Mouse (Mus musculus): ENCODE results near the gene G6pc2. TPM values are rescaled to one million over a fixed set of nuclear protein-coding genes. Genes with fewer than 3 reads are reported as not detected.

G6pc2 gene
- polyA plus RNA-seq, 1 experiment from 2014 or later, result not detected

DNA sequence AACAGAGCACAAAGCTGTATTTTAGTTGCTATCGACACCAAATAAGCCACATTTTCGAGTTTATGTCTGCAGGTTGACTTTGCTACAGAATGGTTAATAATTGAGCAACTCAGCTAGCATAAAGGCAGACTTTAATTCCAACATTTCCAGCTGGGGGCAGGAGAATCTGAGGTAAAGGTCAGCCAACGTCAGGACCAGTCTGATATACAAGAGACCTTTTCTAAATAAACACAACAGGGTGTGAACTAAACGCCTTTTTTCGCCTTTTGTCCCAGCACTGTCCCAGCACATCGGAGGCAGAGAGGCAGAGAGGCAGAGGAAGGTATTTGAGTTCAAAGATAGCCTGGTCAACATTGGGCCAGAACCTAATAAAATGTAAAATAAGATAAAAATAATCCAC lies 5.7 kb upstream of the G6pc2 start:
- no peaks in the 10 kb centered on the region for H3K9me3 ChIP-seq (ENCODE audit: control insufficient read depth, low read length)
- H3K4me1 ChIP-seq (replicated peaks; ENCODE audit: control insufficient read depth, insufficient read depth, low read length), result no peaks in the 10 kb centered on the region
- peak overlapping the region; percentile 81 for H3K4me3 ChIP-seq (ENCODE audit: low read depth, low read length)
- H3K27me3 ChIP-seq (ENCODE audit: control insufficient read depth, insufficient read depth, low read length), result no peaks in the 10 kb centered on the region
- no peak overlapping the region for H3K27ac ChIP-seq (ENCODE audit: low read depth, low read length)
- no peak for DNase-seq (ENCODE audit: low spot score)
- WGBS, result 24% methylated on average over 6 of the region's 6 CpGs
- peak overlapping the region; percentile 56 for H3K4me2 ChIP-seq (ENCODE audit: low read depth, low read length, severe bottlenecking)
- H3K9ac ChIP-seq (ENCODE audit: low read length), result peak overlapping the region; percentile 93
- ATAC-seq (replicated peaks; ENCODE audit: low FRiP score), result 0 out of 2 replicates have a peak, but pooled peaks have one; percentile 1
- no peaks in the 10 kb centered on the region; the same call in 1 of the 2 replicates for H3K36me3 ChIP-seq (ENCODE audit: control insufficient read depth, insufficient read depth, low read length)

DNA sequence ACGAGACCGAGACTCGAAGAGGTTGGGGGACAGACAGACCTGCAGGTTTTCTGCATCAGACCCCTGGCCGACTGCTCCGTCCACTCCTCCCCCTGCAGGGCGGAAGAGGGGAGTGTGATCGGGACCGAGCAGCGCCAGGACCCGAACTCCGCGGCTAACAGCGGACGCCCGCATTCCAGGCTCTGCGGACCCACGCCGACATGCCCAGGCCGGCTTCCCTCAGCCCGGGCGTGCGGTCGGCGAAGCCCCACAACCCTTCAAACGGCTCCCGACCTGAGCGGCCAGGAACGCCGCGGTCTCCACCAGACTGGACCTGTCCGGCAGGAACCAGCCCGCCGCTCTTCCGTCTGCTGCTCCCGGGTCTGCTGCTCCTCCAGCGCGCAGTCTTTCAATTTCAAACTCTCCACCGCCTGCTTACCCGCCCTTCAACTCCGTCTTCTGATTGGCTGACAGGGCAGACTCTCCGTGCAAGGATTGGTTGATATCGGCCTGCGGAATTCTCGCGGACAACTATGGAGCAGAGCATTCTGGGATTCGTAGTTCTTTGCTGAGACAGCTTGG lies 5.0 kb upstream of the G6pc2 start, which contains the start of gene Spc25:
TSS of gene Spc25 (minus strand) at position 404 of the 561 bp plus-strand sequence.
- H3K27me3 ChIP-seq (ENCODE audit: control insufficient read depth, insufficient read depth, low read length), result no peaks in the 10 kb centered on the region
- H3K9ac ChIP-seq (ENCODE audit: low read length), result peak within 1 kb of the TSS; percentile 93
- H3K4me2 ChIP-seq (ENCODE audit: low read depth, low read length, severe bottlenecking), result peak within 1 kb of the TSS; percentile 56
- no peaks in the 10 kb centered on the region for H3K4me1 ChIP-seq (replicated peaks; ENCODE audit: control insufficient read depth, insufficient read depth, low read length)
- under 1% methylated on average over 44 of the region's 46 CpGs for WGBS
- H3K27ac ChIP-seq (ENCODE audit: low read depth, low read length), result peak within 1 kb of the TSS; percentile 62
- DNase-seq (ENCODE audit: low spot score) (peak; percentile 93), ATAC-seq (replicated peaks; ENCODE audit: low FRiP score) (peak; percentile 99)
- no peaks in the 10 kb centered on the region for H3K9me3 ChIP-seq (ENCODE audit: control insufficient read depth, low read length)
- peak within 1 kb of the TSS; percentile 81 for H3K4me3 ChIP-seq (ENCODE audit: low read depth, low read length)
- no peaks in the 10 kb centered on the region; the same call in 1 of the 2 replicates for H3K36me3 ChIP-seq (ENCODE audit: control insufficient read depth, insufficient read depth, low read length)

- Histone ChIP-seq H3K9me3 (ENCODE audit: control insufficient read depth, low read length) (no peaks in the 10 kb centered on the region), H3K27me3 (ENCODE audit: control insufficient read depth, insufficient read depth, low read length) (no peaks in the 10 kb centered on the region), H3K4me3 (ENCODE audit: low read depth, low read length) (peak overlapping the region; percentile 81; the same call in 1 of the 2 replicates), H3K9ac (ENCODE audit: low read length) (no peak overlapping the region), H3K4me1 (replicated peaks; ENCODE audit: control insufficient read depth, insufficient read depth, low read length) (no peaks in the 10 kb centered on the region), H3K4me2 (ENCODE audit: low read depth, low read length, severe bottlenecking) (peak overlapping the region; percentile 18; the same call in 1 of the 2 replicates), H3K36me3 (ENCODE audit: control insufficient read depth, insufficient read depth, low read length) (no peaks in the 10 kb centered on the region; the same call in 1 of the 2 replicates), H3K27ac (ENCODE audit: low read depth, low read length) (no peak overlapping the region)
- ATAC-seq (replicated peaks; ENCODE audit: low FRiP score) (0 out of 2 replicates have a peak, but pooled peaks have one; percentile 23), DNase-seq (ENCODE audit: low spot score) (no peak)
- WGBS, result 28% methylated on average over 7 of the region's 7 CpGs
Observed at GRCm38 (mm10) chr2:69206523-69206922, 4.3 kb upstream of the G6pc2 start.

GRCm38 (mm10) chr2:69209684-69210083 lies 1.2 kb upstream of the G6pc2 start:
- H3K4me1 ChIP-seq (replicated peaks; ENCODE audit: control insufficient read depth, insufficient read depth, low read length), result no peaks in the 10 kb centered on the region
- H3K4me2 ChIP-seq (ENCODE audit: low read depth, low read length, severe bottlenecking), result no peak overlapping the region
- no peaks in the 10 kb centered on the region for H3K36me3 ChIP-seq (ENCODE audit: control insufficient read depth, insufficient read depth, low read length)
- no peak overlapping the region for H3K9ac ChIP-seq (ENCODE audit: low read length)
- H3K4me3 ChIP-seq (ENCODE audit: low read depth, low read length), result no peak overlapping the region
- H3K27ac ChIP-seq (ENCODE audit: low read depth, low read length), result no peak overlapping the region
- ATAC-seq (replicated peaks; ENCODE audit: low FRiP score) (no peak), DNase-seq (ENCODE audit: low spot score) (no peak)
- 90% methylated on average over 3 of the region's 3 CpGs for WGBS
- H3K9me3 ChIP-seq (ENCODE audit: control insufficient read depth, low read length), result no peaks in the 10 kb centered on the region
- no peaks in the 10 kb centered on the region for H3K27me3 ChIP-seq (ENCODE audit: control insufficient read depth, insufficient read depth, low read length)

GRCm38 (mm10) chr2:69212652-69213051 lies 1.8 kb downstream of the G6pc2 start:
- H3K4me2 ChIP-seq (ENCODE audit: low read depth, low read length, severe bottlenecking), result no peak overlapping the region
- no peak overlapping the region for H3K4me3 ChIP-seq (ENCODE audit: low read depth, low read length)
- no peaks in the 10 kb centered on the region for H3K4me1 ChIP-seq (replicated peaks; ENCODE audit: control insufficient read depth, insufficient read depth, low read length)
- no peak overlapping the region for H3K27ac ChIP-seq (ENCODE audit: low read depth, low read length)
- ATAC-seq (replicated peaks; ENCODE audit: low FRiP score), result no peak
- H3K9me3 ChIP-seq (ENCODE audit: control insufficient read depth, low read length), result no peaks in the 10 kb centered on the region
- no peak overlapping the region for H3K9ac ChIP-seq (ENCODE audit: low read length)
- WGBS, result 70% methylated on average over 10 of the region's 10 CpGs
- DNase-seq (ENCODE audit: low spot score), result no peak
- H3K36me3 ChIP-seq (ENCODE audit: control insufficient read depth, insufficient read depth, low read length), result no peaks in the 10 kb centered on the region
- H3K27me3 ChIP-seq (ENCODE audit: control insufficient read depth, insufficient read depth, low read length), result no peaks in the 10 kb centered on the region

GRCm38 (mm10) chr2:69215242-69215641 lies 4.4 kb downstream of the G6pc2 start:
- H3K27ac ChIP-seq (ENCODE audit: low read depth, low read length), result no peak overlapping the region
- H3K4me2 ChIP-seq (ENCODE audit: low read depth, low read length, severe bottlenecking), result no peak overlapping the region
- no peaks in the 10 kb centered on the region for H3K27me3 ChIP-seq (ENCODE audit: control insufficient read depth, insufficient read depth, low read length)
- no peaks in the 10 kb centered on the region for H3K4me1 ChIP-seq (replicated peaks; ENCODE audit: control insufficient read depth, insufficient read depth, low read length)
- ATAC-seq (replicated peaks; ENCODE audit: low FRiP score) (no peak), DNase-seq (ENCODE audit: low spot score) (no peak)
- no peaks in the 10 kb centered on the region for H3K36me3 ChIP-seq (ENCODE audit: control insufficient read depth, insufficient read depth, low read length)
- 92% methylated on average over 7 of the region's 7 CpGs for WGBS
- no peak overlapping the region for H3K4me3 ChIP-seq (ENCODE audit: low read depth, low read length)
- H3K9ac ChIP-seq (ENCODE audit: low read length), result no peak overlapping the region
- H3K9me3 ChIP-seq (ENCODE audit: control insufficient read depth, low read length), result no peaks in the 10 kb centered on the region

DNA sequence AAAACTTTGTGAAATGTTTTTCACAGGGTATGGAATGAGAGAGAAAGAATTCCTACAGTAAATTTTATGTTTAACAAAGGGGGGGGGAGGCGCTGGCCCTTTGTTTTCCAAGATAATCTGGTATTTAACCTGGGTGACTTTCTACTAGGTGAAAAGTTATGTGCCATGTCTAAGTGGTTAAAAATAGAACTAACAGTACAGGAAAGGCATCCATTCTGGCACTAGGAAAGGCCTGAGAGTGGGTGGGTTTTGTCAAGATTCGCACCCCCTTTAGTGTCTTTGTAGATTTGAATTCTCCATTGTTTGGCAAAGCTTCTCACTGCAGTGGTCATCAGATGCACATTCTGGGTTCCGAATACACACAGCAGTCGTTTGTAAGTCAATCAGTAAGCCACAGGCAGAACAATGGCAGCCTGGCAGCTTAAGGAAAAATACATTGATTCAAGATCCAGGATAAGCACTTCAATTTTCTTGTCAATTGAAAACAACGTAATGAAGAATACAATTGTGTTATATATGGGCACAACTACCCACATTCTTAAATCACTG lies 11.1 kb downstream of the G6pc2 start:
- H3K4me2 ChIP-seq (ENCODE audit: low read depth, low read length, severe bottlenecking), result no peak overlapping the region
- 34% methylated on average over 5 of the region's 5 CpGs for WGBS
- no peak overlapping the region for H3K27ac ChIP-seq (ENCODE audit: low read depth, low read length)
- ATAC-seq (replicated peaks; ENCODE audit: low FRiP score), result no peak
- no peaks in the 10 kb centered on the region for H3K36me3 ChIP-seq (ENCODE audit: control insufficient read depth, insufficient read depth, low read length)
- no peak overlapping the region for H3K9ac ChIP-seq (ENCODE audit: low read length)
- H3K4me3 ChIP-seq (ENCODE audit: low read depth, low read length), result no peak overlapping the region
- DNase-seq (ENCODE audit: low spot score), result no peak
- H3K9me3 ChIP-seq (ENCODE audit: control insufficient read depth, low read length), result no peaks in the 10 kb centered on the region
- no peaks in the 10 kb centered on the region for H3K27me3 ChIP-seq (ENCODE audit: control insufficient read depth, insufficient read depth, low read length)
- H3K4me1 ChIP-seq (replicated peaks; ENCODE audit: control insufficient read depth, insufficient read depth, low read length), result no peaks in the 10 kb centered on the region

- 82% methylated on average over 10 of the region's 10 CpGs for WGBS
Observed at GRCm38 (mm10) chr2:69222815-69223214, 11.9 kb downstream of the G6pc2 start.

GRCm38 (mm10) chr2:69224724-69225123 lies 13.9 kb downstream of the G6pc2 start:
- H3K27ac ChIP-seq (ENCODE audit: low read depth, low read length), result no peak overlapping the region
- H3K36me3 ChIP-seq (ENCODE audit: control insufficient read depth, insufficient read depth, low read length), result no peaks in the 10 kb centered on the region
- DNase-seq (ENCODE audit: low spot score), result no peak
- H3K9me3 ChIP-seq (ENCODE audit: control insufficient read depth, low read length), result no peaks in the 10 kb centered on the region
- WGBS, result 54% methylated on average over 2 of the region's 2 CpGs
- no peak for ATAC-seq (replicated peaks; ENCODE audit: low FRiP score)
- H3K9ac ChIP-seq (ENCODE audit: low read length), result no peak overlapping the region
- no peaks in the 10 kb centered on the region for H3K27me3 ChIP-seq (ENCODE audit: control insufficient read depth, insufficient read depth, low read length)
- no peak overlapping the region for H3K4me3 ChIP-seq (ENCODE audit: low read depth, low read length)
- H3K4me1 ChIP-seq (replicated peaks; ENCODE audit: control insufficient read depth, insufficient read depth, low read length), result no peaks in the 10 kb centered on the region
- no peak overlapping the region for H3K4me2 ChIP-seq (ENCODE audit: low read depth, low read length, severe bottlenecking)

More at GRCm38 (mm10) chr2:69222815-69223214, 11.9 kb downstream of the G6pc2 start:
- ATAC-seq (replicated peaks; ENCODE audit: low FRiP score), result no peak
- Histone ChIP-seq H3K27ac (ENCODE audit: low read depth, low read length) (no peak overlapping the region), H3K9me3 (ENCODE audit: control insufficient read depth, low read length) (no peaks in the 10 kb centered on the region), H3K9ac (ENCODE audit: low read length) (no peak overlapping the region), H3K27me3 (ENCODE audit: control insufficient read depth, insufficient read depth, low read length) (no peaks in the 10 kb centered on the region), H3K4me2 (ENCODE audit: low read depth, low read length, severe bottlenecking) (no peak overlapping the region), H3K4me3 (ENCODE audit: low read depth, low read length) (no peak overlapping the region), H3K4me1 (replicated peaks; ENCODE audit: control insufficient read depth, insufficient read depth, low read length) (no peaks in the 10 kb centered on the region), H3K36me3 (ENCODE audit: control insufficient read depth, insufficient read depth, low read length) (no peaks in the 10 kb centered on the region)
- no peak for DNase-seq (ENCODE audit: low spot score)

Measured in forebrain, embryonic 11.5 days (tissue).